Mouse (Mus musculus): ENCODE data around the gene Cnp.

DNA sequence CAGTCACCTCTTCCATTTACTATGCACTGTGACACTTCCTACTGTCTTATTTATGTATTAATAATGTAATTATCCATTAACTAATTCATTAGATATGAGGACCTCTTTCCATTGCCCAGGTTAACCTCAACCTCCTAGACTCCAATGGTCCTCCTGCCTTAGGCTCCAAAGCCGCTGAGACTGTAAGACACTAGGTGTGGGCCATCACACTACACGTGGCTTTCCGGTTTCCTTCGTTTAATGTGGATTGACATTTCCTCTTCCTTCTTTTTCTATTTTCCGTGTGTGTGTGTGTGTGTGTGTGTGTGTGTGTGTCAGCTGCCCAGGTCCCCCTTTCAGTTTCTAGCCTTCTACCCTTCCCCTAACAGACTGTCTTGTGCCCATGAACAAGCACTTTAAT is 7.5 kb upstream of the Cnp start:
- no peak for TF ChIP-seq CTCF (IDR thresholded peaks at IDR 0.05; ENCODE audit: borderline replicate concordance, insufficient read depth, low read depth, low read length)
- TF ChIP-seq POLR2A (IDR thresholded peaks at IDR 0.05; ENCODE audit: borderline replicate concordance, insufficient read depth, low read length), result no peak

All from cerebellum, adult 2 months (tissue).